Mouse (Mus musculus): ENCODE measurements at regions not wholly inside any gene's neighbourhood (a gene's known extent, or its start where the extent isn't known, plus 50 kb on each side); places are given as distances from the start of the nearest gene placed in this dataset.
A peak's percentile ranks its signal among the peaks of the same experiment; 100 is the strongest.

- H3K9ac ChIP-seq (ENCODE audit: low read depth, low read length): no peak overlapping the region
- no peaks in the 10 kb centered on the region; the same call in 1 of the 2 replicates for H3K9me3 ChIP-seq (replicated peaks; ENCODE audit: control insufficient read depth, low read length)
- H3K27ac ChIP-seq (ENCODE audit: low read depth, low read length): no peak overlapping the region
- no peaks in the 10 kb centered on the region for H3K36me3 ChIP-seq (ENCODE audit: control insufficient read depth, insufficient read depth, low read length)
- no peak overlapping the region for H3K4me3 ChIP-seq (ENCODE audit: low read depth, low read length)
- no peak overlapping the region for H3K4me2 ChIP-seq
- no peaks in the 10 kb centered on the region for H3K4me1 ChIP-seq (ENCODE audit: control insufficient read depth, insufficient read depth, low read length)
- WGBS (ENCODE audit: insufficient replicate concordance): 65% methylated on average over 4 of the region's 4 CpGs
- no peak for ATAC-seq (replicated peaks; ENCODE audit: insufficient number of reproducible peaks, low FRiP score, low TSS enrichment)
- H3K27me3 ChIP-seq (ENCODE audit: control insufficient read depth, insufficient read depth, low read length): no peaks in the 10 kb centered on the region
Measured at GRCm38 (mm10) chr1:80039161-80039560, 178.2 kb upstream of the Serpine2 start.

GRCm38 (mm10) chr1:80038059-80038458 is 177.1 kb upstream of the Serpine2 start:
- H3K4me2 ChIP-seq: no peak overlapping the region
- no peak overlapping the region for H3K27ac ChIP-seq (ENCODE audit: low read depth, low read length)
- no peak overlapping the region for H3K4me3 ChIP-seq (ENCODE audit: low read depth, low read length)
- no peaks in the 10 kb centered on the region; the same call in 1 of the 2 replicates for H3K9me3 ChIP-seq (replicated peaks; ENCODE audit: control insufficient read depth, low read length)
- no peaks in the 10 kb centered on the region for H3K36me3 ChIP-seq (ENCODE audit: control insufficient read depth, insufficient read depth, low read length)
- no peak for ATAC-seq (replicated peaks; ENCODE audit: insufficient number of reproducible peaks, low FRiP score, low TSS enrichment)
- no peaks in the 10 kb centered on the region for H3K27me3 ChIP-seq (ENCODE audit: control insufficient read depth, insufficient read depth, low read length)
- H3K4me1 ChIP-seq (ENCODE audit: control insufficient read depth, insufficient read depth, low read length): peaks cover 2% of the 10 kb centered on the region; the same call in 1 of the 2 replicates
- H3K9ac ChIP-seq (ENCODE audit: low read depth, low read length): no peak overlapping the region

- ATAC-seq (replicated peaks; ENCODE audit: insufficient number of reproducible peaks, low FRiP score, low TSS enrichment): no peak
- WGBS (ENCODE audit: insufficient replicate concordance): 89% methylated on average over 4 of the region's 4 CpGs
Measured at GRCm38 (mm10) chr1:80036436-80036835, 175.5 kb upstream of the Serpine2 start.

GRCm38 (mm10) chr1:80033522-80033921 is 172.5 kb upstream of the Serpine2 start:
- H3K36me3 ChIP-seq (ENCODE audit: control insufficient read depth, insufficient read depth, low read length): no peaks in the 10 kb centered on the region
- no peak overlapping the region for H3K4me2 ChIP-seq
- no peak overlapping the region for H3K27ac ChIP-seq (ENCODE audit: low read depth, low read length)
- no peaks in the 10 kb centered on the region for H3K27me3 ChIP-seq (ENCODE audit: control insufficient read depth, insufficient read depth, low read length)
- no peaks in the 10 kb centered on the region for H3K9me3 ChIP-seq (replicated peaks; ENCODE audit: control insufficient read depth, low read length)
- H3K4me1 ChIP-seq (ENCODE audit: control insufficient read depth, insufficient read depth, low read length): peaks cover 11% of the 10 kb centered on the region; the same call in 1 of the 2 replicates
- no peak overlapping the region for H3K4me3 ChIP-seq (ENCODE audit: low read depth, low read length)
- 36% methylated on average over 6 of the region's 6 CpGs for WGBS (ENCODE audit: insufficient replicate concordance)
- no peak overlapping the region for H3K9ac ChIP-seq (ENCODE audit: low read depth, low read length)
- no peak for ATAC-seq (replicated peaks; ENCODE audit: insufficient number of reproducible peaks, low FRiP score, low TSS enrichment)

More at GRCm38 (mm10) chr1:80036436-80036835, 175.5 kb upstream of the Serpine2 start:
- no peak overlapping the region for H3K9ac ChIP-seq (ENCODE audit: low read depth, low read length)
- H3K9me3 ChIP-seq (replicated peaks; ENCODE audit: control insufficient read depth, low read length): no peaks in the 10 kb centered on the region
- H3K4me2 ChIP-seq: no peak overlapping the region
- no peaks in the 10 kb centered on the region for H3K27me3 ChIP-seq (ENCODE audit: control insufficient read depth, insufficient read depth, low read length)
- no peak overlapping the region for H3K27ac ChIP-seq (ENCODE audit: low read depth, low read length)
- H3K4me1 ChIP-seq (ENCODE audit: control insufficient read depth, insufficient read depth, low read length): peaks cover 3% of the 10 kb centered on the region; the same call in 1 of the 2 replicates
- H3K4me3 ChIP-seq (ENCODE audit: low read depth, low read length): no peak overlapping the region
- H3K36me3 ChIP-seq (ENCODE audit: control insufficient read depth, insufficient read depth, low read length): no peaks in the 10 kb centered on the region

- Histone ChIP-seq H3K4me2 (no peak overlapping the region), H3K4me1 (ENCODE audit: control insufficient read depth, insufficient read depth, low read length) (peaks cover 11% of the 10 kb centered on the region; the same call in 1 of the 2 replicates), H3K27ac (ENCODE audit: low read depth, low read length) (no peak overlapping the region), H3K9ac (ENCODE audit: low read depth, low read length) (no peak overlapping the region), H3K36me3 (ENCODE audit: control insufficient read depth, insufficient read depth, low read length) (no peaks in the 10 kb centered on the region), H3K9me3 (replicated peaks; ENCODE audit: control insufficient read depth, low read length) (no peaks in the 10 kb centered on the region), H3K27me3 (ENCODE audit: control insufficient read depth, insufficient read depth, low read length) (no peaks in the 10 kb centered on the region), H3K4me3 (ENCODE audit: low read depth, low read length) (no peak overlapping the region)
- 48% methylated on average over 2 of the region's 2 CpGs for WGBS (ENCODE audit: insufficient replicate concordance)
- no peak for ATAC-seq (replicated peaks; ENCODE audit: insufficient number of reproducible peaks, low FRiP score, low TSS enrichment)
Measured at GRCm38 (mm10) chr1:80033121-80033520, 172.1 kb upstream of the Serpine2 start.

- Histone ChIP-seq H3K9me3 (replicated peaks; ENCODE audit: control insufficient read depth, low read length) (no peaks in the 10 kb centered on the region), H3K4me1 (ENCODE audit: control insufficient read depth, insufficient read depth, low read length) (peaks cover 11% of the 10 kb centered on the region; the same call in 1 of the 2 replicates), H3K36me3 (ENCODE audit: control insufficient read depth, insufficient read depth, low read length) (no peaks in the 10 kb centered on the region), H3K27ac (ENCODE audit: low read depth, low read length) (no peak overlapping the region), H3K4me3 (ENCODE audit: low read depth, low read length) (no peak overlapping the region), H3K27me3 (ENCODE audit: control insufficient read depth, insufficient read depth, low read length) (no peaks in the 10 kb centered on the region), H3K4me2 (no peak overlapping the region), H3K9ac (ENCODE audit: low read depth, low read length) (no peak overlapping the region)
- no peak for ATAC-seq (replicated peaks; ENCODE audit: insufficient number of reproducible peaks, low FRiP score, low TSS enrichment)
Measured at GRCm38 (mm10) chr1:80032464-80032863, 171.5 kb upstream of the Serpine2 start.

GRCm38 (mm10) chr1:80030635-80031034 is 169.7 kb upstream of the Serpine2 start:
- H3K27ac ChIP-seq (ENCODE audit: low read depth, low read length): peak overlapping the region; percentile 12; the same call in 1 of the 2 replicates
- no peaks in the 10 kb centered on the region for H3K36me3 ChIP-seq (ENCODE audit: control insufficient read depth, insufficient read depth, low read length)
- no peak overlapping the region for H3K4me3 ChIP-seq (ENCODE audit: low read depth, low read length)
- H3K4me1 ChIP-seq (ENCODE audit: control insufficient read depth, insufficient read depth, low read length): peaks cover 11% of the 10 kb centered on the region; the same call in 1 of the 2 replicates
- no peaks in the 10 kb centered on the region for H3K9me3 ChIP-seq (replicated peaks; ENCODE audit: control insufficient read depth, low read length)
- 87% methylated on average over 1 of the region's 1 CpGs for WGBS (ENCODE audit: insufficient replicate concordance)
- H3K4me2 ChIP-seq: peak overlapping the region; percentile 24; the same call in 1 of the 2 replicates
- H3K9ac ChIP-seq (ENCODE audit: low read depth, low read length): no peak overlapping the region
- H3K27me3 ChIP-seq (ENCODE audit: control insufficient read depth, insufficient read depth, low read length): no peaks in the 10 kb centered on the region
- no peak for ATAC-seq (replicated peaks; ENCODE audit: insufficient number of reproducible peaks, low FRiP score, low TSS enrichment)

- Histone ChIP-seq H3K9ac (ENCODE audit: low read depth, low read length) (no peak overlapping the region), H3K36me3 (ENCODE audit: control insufficient read depth, insufficient read depth, low read length) (no peaks in the 10 kb centered on the region), H3K4me3 (ENCODE audit: low read depth, low read length) (no peak overlapping the region), H3K27ac (ENCODE audit: low read depth, low read length) (peak overlapping the region; percentile 12; the same call in 1 of the 2 replicates), H3K4me1 (ENCODE audit: control insufficient read depth, insufficient read depth, low read length) (peaks cover 11% of the 10 kb centered on the region; the same call in 1 of the 2 replicates), H3K4me2 (peak overlapping the region; percentile 24; the same call in 1 of the 2 replicates), H3K27me3 (ENCODE audit: control insufficient read depth, insufficient read depth, low read length) (no peaks in the 10 kb centered on the region), H3K9me3 (replicated peaks; ENCODE audit: control insufficient read depth, low read length) (no peaks in the 10 kb centered on the region)
- peak; percentile 98 for ATAC-seq (replicated peaks; ENCODE audit: insufficient number of reproducible peaks, low FRiP score, low TSS enrichment)
- WGBS (ENCODE audit: insufficient replicate concordance): 29% methylated on average over 3 of the region's 3 CpGs
Measured at GRCm38 (mm10) chr1:80030224-80030623, 169.2 kb upstream of the Serpine2 start.

- no peak overlapping the region for H3K4me2 ChIP-seq
- H3K4me3 ChIP-seq (ENCODE audit: low read depth, low read length): no peak overlapping the region
- H3K36me3 ChIP-seq (ENCODE audit: control insufficient read depth, insufficient read depth, low read length): no peaks in the 10 kb centered on the region
- H3K27me3 ChIP-seq (ENCODE audit: control insufficient read depth, insufficient read depth, low read length): no peaks in the 10 kb centered on the region
- H3K27ac ChIP-seq (ENCODE audit: low read depth, low read length): no peak overlapping the region
- H3K9me3 ChIP-seq (replicated peaks; ENCODE audit: control insufficient read depth, low read length): no peaks in the 10 kb centered on the region
- H3K4me1 ChIP-seq (ENCODE audit: control insufficient read depth, insufficient read depth, low read length): 0 out of 2 replicates have a peak, but pooled peaks cover 4% of the 10 kb centered on the region
- WGBS (ENCODE audit: insufficient replicate concordance): 90% methylated on average over 4 of the region's 4 CpGs
- no peak overlapping the region for H3K9ac ChIP-seq (ENCODE audit: low read depth, low read length)
- ATAC-seq (replicated peaks; ENCODE audit: insufficient number of reproducible peaks, low FRiP score, low TSS enrichment): no peak
Measured at GRCm38 (mm10) chr1:80025863-80026616, 165.1 kb upstream of the Serpine2 start.
